Mouse (Mus musculus) hindbrain, embryonic 13.5 days (tissue): Measurements from ENCODE around the gene Prtg. TPM values are rescaled to one million over a fixed set of nuclear protein-coding genes. Genes with fewer than 3 reads are reported as not detected.

Experiments used
- ATAC-seq: fragments of 200-750 bp; cut with Nextera tagmentation; 2 replicates; pipeline ENCODE4 v1.8.0; 2017; ENCODE audit warnings: moderate TSS enrichment; ENCODE audit not compliant: low FRiP score
- H3K27ac ChIP-seq: fragments of 300-500 bp; sonication (generic); 2 replicates; pipeline ENCODE4 v1.5.1; 2015; ENCODE audit warnings: inconsistent platforms, mild to moderate bottlenecking, moderate library complexity
- H3K27me3 ChIP-seq: fragments of 300-500 bp; sonication (generic); 2 replicates; pipeline ENCODE4 v1.6.1; 2015; ENCODE audit warnings: mild to moderate bottlenecking, inconsistent platforms
- H3K36me3 ChIP-seq: fragments of 300-500 bp; sonication (generic); 2 replicates; pipeline ENCODE4 v1.6.1; 2015; ENCODE audit warnings: mild to moderate bottlenecking, inconsistent platforms
- H3K4me1 ChIP-seq: fragments of 300-500 bp; sonication (generic); replicated peaks from 2 replicates; pipeline ENCODE4 v1.6.1; 2015; ENCODE audit warnings: inconsistent platforms
- H3K4me2 ChIP-seq: fragments of 300-500 bp; sonication (generic); 2 replicates; pipeline ENCODE4 v1.6.1; 2015; ENCODE audit warnings: inconsistent platforms, mild to moderate bottlenecking, moderate library complexity
- H3K4me3 ChIP-seq: fragments of 300-500 bp; sonication (generic); 2 replicates; pipeline ENCODE4 v1.5.1; 2015; ENCODE audit warnings: mild to moderate bottlenecking, inconsistent platforms
- H3K9ac ChIP-seq: fragments of 300-500 bp; sonication (generic); 2 replicates; pipeline ENCODE4 v1.6.1; 2015; ENCODE audit warnings: mild to moderate bottlenecking, inconsistent platforms
- H3K9me3 ChIP-seq: fragments of 300-500 bp; sonication (generic); 2 replicates; pipeline ENCODE4 v1.6.1; 2016; ENCODE audit warnings: inconsistent platforms
- WGBS: fragments of 180-500 bp; shearing (Covaris S2); methylation state at CpG from one replicate; pipeline ENCODE4 v1.1.7; 2015; 5-methylcytosine and 5-hydroxymethylcytosine counted together
- polyA plus RNA-seq: library from polyadenylated mRNA; unstranded; fragments of >200 nt; fragmentation: Nextera tagmentation; extraction: Ambion mirVana; gene quantifications from 2 replicates; pipeline ENCODE4 v1.2.1, GENCODE M21; 2015

Prtg gene
- 0.72 and 0.74 TPM in 2 replicates for polyA plus RNA-seq

GRCm38 (mm10) chr9:72806731-72807419 lies at the start of gene Prtg:
Prtg (plus strand) TSS chr9:72806874.
- no peaks in the 10 kb centered on the region for H3K9me3 ChIP-seq
- H3K4me1 ChIP-seq = peaks cover 10% of the 10 kb centered on the region
- H3K36me3 ChIP-seq = no peaks in the 10 kb centered on the region
- H3K9ac ChIP-seq = peak within 1 kb of the TSS; percentile 85
- peak within 1 kb of the TSS; percentile 78 for H3K27ac ChIP-seq
- peak within 1 kb of the TSS; percentile 83 for H3K4me3 ChIP-seq
- under 1% methylated on average over 46 of the region's 57 CpGs for WGBS
- peak within 1 kb of the TSS; percentile 100 for H3K4me2 ChIP-seq
- peaks cover 14% of the 10 kb centered on the region for H3K27me3 ChIP-seq
- peak; percentile 89 for ATAC-seq

GRCm38 (mm10) chr9:72757143-72757542 lies 49.5 kb upstream of the Prtg start:
- 85% methylated on average over 5 of the region's 5 CpGs for WGBS
- Histone ChIP-seq H3K4me1 (peaks cover 16% of the 10 kb centered on the region), H3K36me3 (no peaks in the 10 kb centered on the region), H3K9ac (no peak overlapping the region), H3K27ac (no peak overlapping the region), H3K4me2 (no peak overlapping the region), H3K4me3 (no peak overlapping the region), H3K9me3 (no peaks in the 10 kb centered on the region), H3K27me3 (no peaks in the 10 kb centered on the region)
- ATAC-seq = no peak

GRCm38 (mm10) chr9:72758705-72759131 lies 48.0 kb upstream of the Prtg start:
- Histone ChIP-seq H3K9me3 (no peaks in the 10 kb centered on the region), H3K4me1 (peaks cover 17% of the 10 kb centered on the region), H3K4me2 (no peak overlapping the region), H3K27ac (no peak overlapping the region), H3K36me3 (no peaks in the 10 kb centered on the region), H3K4me3 (no peak overlapping the region), H3K9ac (no peak overlapping the region), H3K27me3 (no peaks in the 10 kb centered on the region)
- WGBS = 59% methylated on average over 8 of the region's 8 CpGs
- ATAC-seq = no peak

GRCm38 (mm10) chr9:72763050-72763718 lies 43.5 kb upstream of the Prtg start:
- peak; percentile 66; the same call in 1 of the 2 replicates for ATAC-seq
- Histone ChIP-seq H3K27ac (peak overlapping the region; percentile 64; the same call in 1 of the 2 replicates), H3K4me1 (peaks cover 18% of the 10 kb centered on the region), H3K9ac (no peak overlapping the region), H3K36me3 (no peaks in the 10 kb centered on the region), H3K9me3 (no peaks in the 10 kb centered on the region), H3K4me2 (no peak overlapping the region), H3K27me3 (no peaks in the 10 kb centered on the region), H3K4me3 (no peak overlapping the region)
- 15% methylated on average over 3 of the region's 3 CpGs for WGBS

GRCm38 (mm10) chr9:72766789-72767349 lies 39.8 kb upstream of the Prtg start:
- WGBS = 1% methylated on average over 17 of the region's 17 CpGs
- Histone ChIP-seq H3K36me3 (no peaks in the 10 kb centered on the region), H3K27me3 (no peaks in the 10 kb centered on the region), H3K4me3 (peak overlapping the region; percentile 40), H3K9ac (peak overlapping the region; percentile 69; the same call in 1 of the 2 replicates), H3K9me3 (no peaks in the 10 kb centered on the region), H3K4me2 (peak overlapping the region; percentile 67), H3K27ac (peak overlapping the region; percentile 78), H3K4me1 (peaks cover 18% of the 10 kb centered on the region)
- ATAC-seq = peak; percentile 66

- no peak for ATAC-seq
- no peak overlapping the region for H3K27ac ChIP-seq
- no peaks in the 10 kb centered on the region for H3K36me3 ChIP-seq
- WGBS = 94% methylated on average over 4 of the region's 4 CpGs
- no peaks in the 10 kb centered on the region for H3K9me3 ChIP-seq
- H3K4me2 ChIP-seq = no peak overlapping the region
- no peak overlapping the region for H3K9ac ChIP-seq
- peaks cover 5% of the 10 kb centered on the region; the same call in 1 of the 2 replicates for H3K4me1 ChIP-seq
- no peaks in the 10 kb centered on the region for H3K27me3 ChIP-seq
- H3K4me3 ChIP-seq = no peak overlapping the region
Measured at GRCm38 (mm10) chr9:72775022-72775421, 31.7 kb upstream of the Prtg start.

- WGBS = 67% methylated on average over 11 of the region's 11 CpGs
- no peaks in the 10 kb centered on the region for H3K36me3 ChIP-seq
- ATAC-seq = no peak
- no peaks in the 10 kb centered on the region for H3K9me3 ChIP-seq
- H3K9ac ChIP-seq = no peak overlapping the region
- no peak overlapping the region for H3K4me2 ChIP-seq
- H3K27me3 ChIP-seq = no peaks in the 10 kb centered on the region
- peaks cover 19% of the 10 kb centered on the region for H3K4me1 ChIP-seq
- H3K4me3 ChIP-seq = no peak overlapping the region
- H3K27ac ChIP-seq = no peak overlapping the region
Measured at GRCm38 (mm10) chr9:72779004-72779403, 27.7 kb upstream of the Prtg start.

- Histone ChIP-seq H3K4me3 (no peak overlapping the region), H3K9ac (no peak overlapping the region), H3K4me2 (no peak overlapping the region), H3K27me3 (no peaks in the 10 kb centered on the region), H3K4me1 (peaks cover 19% of the 10 kb centered on the region), H3K9me3 (no peaks in the 10 kb centered on the region), H3K36me3 (no peaks in the 10 kb centered on the region), H3K27ac (no peak overlapping the region)
- ATAC-seq = no peak
- 15% methylated on average over 4 of the region's 4 CpGs for WGBS
Measured at GRCm38 (mm10) chr9:72779733-72780132, 26.9 kb upstream of the Prtg start.

- H3K36me3 ChIP-seq = no peaks in the 10 kb centered on the region
Measured at GRCm38 (mm10) chr9:72780694-72781093, 26.0 kb upstream of the Prtg start.

GRCm38 (mm10) chr9:72781466-72781865 lies 25.2 kb upstream of the Prtg start:
- no peak overlapping the region for H3K9ac ChIP-seq
- WGBS = 50% methylated on average over 4 of the region's 4 CpGs
- no peaks in the 10 kb centered on the region for H3K27me3 ChIP-seq
- no peak overlapping the region for H3K27ac ChIP-seq
- no peak overlapping the region for H3K4me3 ChIP-seq
- ATAC-seq = no peak
- peaks cover 19% of the 10 kb centered on the region for H3K4me1 ChIP-seq
- no peaks in the 10 kb centered on the region for H3K36me3 ChIP-seq
- no peaks in the 10 kb centered on the region for H3K9me3 ChIP-seq
- no peak overlapping the region for H3K4me2 ChIP-seq

More at GRCm38 (mm10) chr9:72780694-72781093, 26.0 kb upstream of the Prtg start:
- H3K9me3 ChIP-seq = no peaks in the 10 kb centered on the region
- H3K9ac ChIP-seq = no peak overlapping the region
- H3K27ac ChIP-seq = no peak overlapping the region
- 33% methylated on average over 5 of the region's 5 CpGs for WGBS
- H3K4me3 ChIP-seq = no peak overlapping the region
- H3K27me3 ChIP-seq = no peaks in the 10 kb centered on the region
- H3K4me1 ChIP-seq = peaks cover 19% of the 10 kb centered on the region
- no peak for ATAC-seq
- no peak overlapping the region for H3K4me2 ChIP-seq

- Histone ChIP-seq H3K27ac (no peak overlapping the region), H3K36me3 (no peaks in the 10 kb centered on the region), H3K4me3 (no peak overlapping the region), H3K27me3 (no peaks in the 10 kb centered on the region), H3K9me3 (no peaks in the 10 kb centered on the region), H3K9ac (no peak overlapping the region), H3K4me2 (no peak overlapping the region), H3K4me1 (peaks cover 19% of the 10 kb centered on the region)
- 55% methylated on average over 8 of the region's 8 CpGs for WGBS
- ATAC-seq = no peak
Measured at GRCm38 (mm10) chr9:72782121-72782520, 24.6 kb upstream of the Prtg start.

- no peaks in the 10 kb centered on the region for H3K9me3 ChIP-seq
- no peak overlapping the region for H3K4me3 ChIP-seq
- no peak overlapping the region for H3K9ac ChIP-seq
- H3K27ac ChIP-seq = no peak overlapping the region
- H3K4me2 ChIP-seq = no peak overlapping the region
- H3K27me3 ChIP-seq = 0 out of 2 replicates have a peak, but pooled peaks cover 3% of the 10 kb centered on the region
- no peaks in the 10 kb centered on the region for H3K4me1 ChIP-seq
- no peak for ATAC-seq
- H3K36me3 ChIP-seq = no peaks in the 10 kb centered on the region
- WGBS = 90% methylated on average over 1 of the region's 1 CpGs
Measured at GRCm38 (mm10) chr9:72787732-72788131, 18.9 kb upstream of the Prtg start.
